Mouse (Mus musculus) MEL (cell line): ENCODE results near the gene Homer2. TPM values are rescaled to one million over a fixed set of nuclear protein-coding genes. Genes with fewer than 3 reads are reported as not detected.
A peak's percentile ranks its signal among the peaks of the same experiment; 100 is the strongest.

Experiments used
- DNase-seq: peaks from one replicate; pipeline ENCODE4 v3.0.0; 2011; ENCODE audit warnings: low read depth, low spot score
- H3K27ac ChIP-seq: 2 replicates; pipeline ENCODE4 v1.5.1; 2012; ENCODE audit warnings: low read depth, mild to moderate bottlenecking, control low read depth, low read length, moderate library complexity; ENCODE audit not compliant: control insufficient read depth
- H3K27me3 ChIP-seq, 2 experiments: fragments of 150-350 bp in 1 of 2; sonication (generic) in 1 of 2; 2 replicates each; pipeline ENCODE4 v1.6.1; 2012; ENCODE audit warnings: low read length in 2 of 2, mild to moderate bottlenecking in 2 of 2, improper control_type of control experiment in 1 of 2, moderate library complexity in 1 of 2; ENCODE audit not compliant: insufficient read depth in 2 of 2, control insufficient read depth in 1 of 2
- H3K36me3 ChIP-seq, 2 experiments: 2 replicates each; pipeline ENCODE4 v1.6.1; 2012 to 2014; ENCODE audit warnings: low read length in 2 of 2, improper control_type of control experiment in 1 of 2, inconsistent platforms in 1 of 2, mild to moderate bottlenecking in 1 of 2; ENCODE audit not compliant: insufficient read depth in 2 of 2, control insufficient read depth in 1 of 2
- H3K4me1 ChIP-seq, 2 experiments: fragments of 150-350 bp in 1 of 2; sonication (generic) in 1 of 2; 2 replicates each; pipeline ENCODE4 v1.6.1; 2012; ENCODE audit warnings: low read length in 2 of 2, improper control_type of control experiment in 1 of 2, mild to moderate bottlenecking in 1 of 2; ENCODE audit not compliant: insufficient read depth in 2 of 2, control insufficient read depth in 1 of 2
- H3K4me3 ChIP-seq, 2 experiments: fragments of 150-350 bp in 1 of 2; sonication (generic) in 1 of 2; 2 replicates each; pipeline ENCODE4 v1.5.1; 2012; ENCODE audit warnings: low read depth in 2 of 2, low read length in 2 of 2, mild to moderate bottlenecking in 2 of 2, moderate library complexity in 2 of 2, control low read depth in 1 of 2, improper control_type of control experiment in 1 of 2; ENCODE audit not compliant: control insufficient read depth in 1 of 2, insufficient read depth in 1 of 2
- H3K79me2 ChIP-seq: 2 replicates; pipeline ENCODE4 v1.6.1; 2012; ENCODE audit warnings: mild to moderate bottlenecking, low read length, moderate library complexity; ENCODE audit not compliant: control insufficient read depth, poor library complexity, insufficient read depth
- H3K9ac ChIP-seq: 2 replicates; pipeline ENCODE4 v1.6.1; 2012; ENCODE audit warnings: low read depth, mild to moderate bottlenecking, control low read depth, low read length, moderate library complexity; ENCODE audit not compliant: control insufficient read depth, poor library complexity, severe bottlenecking
- H3K9me3 ChIP-seq: fragments of 150-350 bp; sonication (generic); replicated peaks from 2 replicates; pipeline ENCODE4 v1.6.1; 2012; ENCODE audit warnings: mild to moderate bottlenecking, low read length, improper control_type of control experiment, moderate library complexity; ENCODE audit not compliant: insufficient read depth
- BHLHE40 ChIP-seq: IDR thresholded peaks from 2 replicates; pipeline ENCODE4 v1.6.1; 2012; ENCODE audit warnings: low read depth, mild to moderate bottlenecking, inconsistent platforms, low read length, improper control_type of control experiment, borderline replicate concordance
- CHD1 ChIP-seq: IDR thresholded peaks from 2 replicates; pipeline ENCODE4 v1.6.1; 2012; ENCODE audit warnings: low read depth, mild to moderate bottlenecking, inconsistent platforms, low read length, improper control_type of control experiment
- CHD2 ChIP-seq: IDR thresholded peaks from 2 replicates; pipeline ENCODE4 v1.6.1; 2011; ENCODE audit warnings: low read length, improper control_type of control experiment
- E2F4 ChIP-seq: IDR thresholded peaks from 2 replicates; pipeline ENCODE4 v1.6.1; 2011; ENCODE audit warnings: low read depth, low read length, improper control_type of control experiment, borderline replicate concordance
- ELF1 ChIP-seq: IDR thresholded peaks from 2 replicates; pipeline ENCODE4 v1.6.1; 2014; ENCODE audit warnings: low read depth, mild to moderate bottlenecking, inconsistent platforms, low read length, improper control_type of control experiment, moderate library complexity
- EP300 ChIP-seq, 2 experiments: IDR thresholded peaks; 2 replicates each; pipeline ENCODE4 v1.6.1; 2011; ENCODE audit warnings: improper control_type of control experiment in 2 of 2, low read length in 2 of 2, low read depth in 1 of 2, mild to moderate bottlenecking in 1 of 2
- ETS1 ChIP-seq: IDR thresholded peaks from 2 replicates; pipeline ENCODE4 v1.6.1; 2012; ENCODE audit warnings: low read depth, mild to moderate bottlenecking, inconsistent platforms, low read length, improper control_type of control experiment, moderate library complexity
- GABPA ChIP-seq: IDR thresholded peaks from 2 replicates; pipeline ENCODE4 v1.6.1; 2012; ENCODE audit warnings: low read depth, mild to moderate bottlenecking, inconsistent platforms, low read length, improper control_type of control experiment, moderate library complexity
- GATA1 ChIP-seq: IDR thresholded peaks from 2 replicates; pipeline ENCODE4 v1.6.1; 2011; ENCODE audit warnings: low read depth, low read length, improper control_type of control experiment
- HCFC1 ChIP-seq: IDR thresholded peaks from 2 replicates; pipeline ENCODE4 v1.6.1; 2012; ENCODE audit warnings: low read depth, mild to moderate bottlenecking, inconsistent platforms, low read length, improper control_type of control experiment, moderate library complexity
- JUND ChIP-seq: IDR thresholded peaks from 2 replicates; pipeline ENCODE4 v1.6.1; 2011; ENCODE audit warnings: low read depth, mild to moderate bottlenecking, improper control_type of control experiment, low read length
- KAT2A ChIP-seq: conservative IDR thresholded peaks from 2 replicates; pipeline ENCODE4 v1.6.1; 2012; ENCODE audit warnings: low read depth, low read length, improper control_type of control experiment, inconsistent platforms
- MAFK ChIP-seq: IDR thresholded peaks from 2 replicates; pipeline ENCODE4 v1.6.1; 2011; ENCODE audit warnings: low read depth, mild to moderate bottlenecking, low read length, improper control_type of control experiment, borderline replicate concordance
- MAX ChIP-seq: IDR thresholded peaks from 2 replicates; pipeline ENCODE4 v1.6.1; 2011; ENCODE audit warnings: low read length, improper control_type of control experiment
- MAZ ChIP-seq: IDR thresholded peaks from 2 replicates; pipeline ENCODE4 v1.6.1; 2012; ENCODE audit warnings: low read depth, mild to moderate bottlenecking, inconsistent platforms, low read length, improper control_type of control experiment
- MXI1 ChIP-seq: IDR thresholded peaks from 2 replicates; pipeline ENCODE4 v1.6.1; 2011; ENCODE audit warnings: mild to moderate bottlenecking, low read depth, low read length, improper control_type of control experiment
- MYB ChIP-seq: IDR thresholded peaks from 2 replicates; pipeline ENCODE4 v1.6.1; 2011; ENCODE audit warnings: mild to moderate bottlenecking, low read depth, low read length, improper control_type of control experiment
- MYC ChIP-seq: IDR thresholded peaks from 2 replicates; pipeline ENCODE4 v1.6.1; 2011; ENCODE audit warnings: low read depth, mild to moderate bottlenecking, low read length, improper control_type of control experiment, moderate library complexity
- NRF1 ChIP-seq: IDR thresholded peaks from 2 replicates; pipeline ENCODE4 v1.6.1; 2014; ENCODE audit warnings: low read depth, mild to moderate bottlenecking, inconsistent platforms, low read length, improper control_type of control experiment, moderate library complexity; ENCODE audit not compliant: poor library complexity, insufficient read depth, severe bottlenecking
- POLR2A ChIP-seq, 2 experiments: IDR thresholded peaks; 2 replicates each; pipeline ENCODE4 v1.6.1; 2011 to 2012; ENCODE audit warnings: low read length in 2 of 2, mild to moderate bottlenecking in 2 of 2, control low read depth in 1 of 2, improper control_type of control experiment in 1 of 2, low read depth in 1 of 2, moderate library complexity in 1 of 2; ENCODE audit not compliant: control insufficient read depth in 1 of 2, insufficient read depth in 1 of 2, poor library complexity in 1 of 2
- POLR2AphosphoS2 ChIP-seq: IDR thresholded peaks from 2 replicates; pipeline ENCODE4 v1.6.1; 2011; ENCODE audit warnings: low read length, improper control_type of control experiment
- POLR2AphosphoS5 ChIP-seq: IDR thresholded peaks from 2 replicates; pipeline ENCODE4 v1.6.1; 2012; ENCODE audit warnings: low read depth, borderline replicate concordance, mild to moderate bottlenecking, inconsistent platforms, low read length, moderate library complexity, mixed read lengths
- RAD21 ChIP-seq: IDR thresholded peaks from 2 replicates; pipeline ENCODE4 v1.6.1; 2011; ENCODE audit warnings: mild to moderate bottlenecking, low read depth, low read length, improper control_type of control experiment
- RCOR1 ChIP-seq: IDR thresholded peaks from 2 replicates; pipeline ENCODE4 v1.6.1; 2012; ENCODE audit warnings: low read depth, mild to moderate bottlenecking, inconsistent platforms, low read length, improper control_type of control experiment
- SIN3A ChIP-seq: IDR thresholded peaks from 2 replicates; pipeline ENCODE4 v1.6.1; 2012; ENCODE audit warnings: low read length, improper control_type of control experiment, inconsistent platforms
- SMC3 ChIP-seq: IDR thresholded peaks from 2 replicates; pipeline ENCODE4 v1.6.1; 2011; ENCODE audit warnings: low read depth, low read length, improper control_type of control experiment
- TAL1 ChIP-seq: IDR thresholded peaks from 2 replicates; pipeline ENCODE4 v1.6.1; 2012; ENCODE audit warnings: mild to moderate bottlenecking, inconsistent platforms, low read length, moderate library complexity, mixed read lengths
- TBP ChIP-seq: IDR thresholded peaks from 2 replicates; pipeline ENCODE4 v1.8.0; 2011; ENCODE audit warnings: low read depth, low read length, improper control_type of control experiment
- TCF12 ChIP-seq: IDR thresholded peaks from 2 replicates; pipeline ENCODE4 v1.6.1; 2014; ENCODE audit warnings: low read depth, mild to moderate bottlenecking, inconsistent platforms, low read length, improper control_type of control experiment, moderate library complexity
- UBTF ChIP-seq: IDR thresholded peaks from 2 replicates; pipeline ENCODE4 v1.6.1; 2012; ENCODE audit warnings: low read depth, mild to moderate bottlenecking, inconsistent platforms, low read length, improper control_type of control experiment, moderate library complexity, borderline replicate concordance; ENCODE audit not compliant: insufficient read depth
- USF1 ChIP-seq: IDR thresholded peaks from 2 replicates; pipeline ENCODE4 v1.6.1; 2014; ENCODE audit warnings: low read depth, mild to moderate bottlenecking, inconsistent platforms, low read length, improper control_type of control experiment, moderate library complexity
- USF2 ChIP-seq, 2 experiments: IDR thresholded peaks; 2 replicates each; pipeline ENCODE4 v1.6.1; 2011 to 2012; ENCODE audit warnings: improper control_type of control experiment in 2 of 2, low read length in 2 of 2, borderline replicate concordance in 1 of 2, inconsistent platforms in 1 of 2, low read depth in 1 of 2, mild to moderate bottlenecking in 1 of 2; ENCODE audit not compliant: insufficient read depth in 1 of 2
- ZC3H11A ChIP-seq: IDR thresholded peaks from 2 replicates; pipeline ENCODE4 v1.6.1; 2012; ENCODE audit warnings: low read depth, mild to moderate bottlenecking, inconsistent platforms, low read length, improper control_type of control experiment
- ZKSCAN1 ChIP-seq: IDR thresholded peaks from 2 replicates; pipeline ENCODE4 v1.6.1; 2012; ENCODE audit warnings: low read depth, mild to moderate bottlenecking, inconsistent platforms, low read length, improper control_type of control experiment, moderate library complexity
- ZNF384 ChIP-seq: IDR thresholded peaks from 2 replicates; pipeline ENCODE4 v1.6.1; 2012; ENCODE audit warnings: low read depth, mild to moderate bottlenecking, inconsistent platforms, low read length, improper control_type of control experiment
- polyA plus RNA-seq, 2 experiments: library from polyadenylated mRNA; stranded (reverse) in 1 of 2; unstranded in 1 of 2; fragments of >175 nt in 1 of 2; fragments of >200 nt in 1 of 2; gene quantifications; 2 replicates each; pipeline versions ENCODE4 v1.2.1 to v1.2.4; 2012; ENCODE audit warnings: low replicate concordance in 2 of 2, low read depth in 1 of 2; ENCODE audit not compliant: insufficient read length in 2 of 2, insufficient read depth in 1 of 2, missing spikeins in 1 of 2
- total RNA-seq: library from RNA; depleted of rRNA; stranded (reverse); fragments of 300-350 nt; gene quantifications from 2 replicates; pipeline ENCODE4 v1.2.3, GENCODE M21; 2012

Homer2 gene
- total and polyA plus RNA-seq, 3 experiments: 18.4 to 39.0 TPM; not detected in 1

- no peaks in the 10 kb centered on the region for H3K27me3 ChIP-seq
- no peak overlapping the region; the same call in 1 of the 2 replicates for H3K27ac ChIP-seq
- peaks cover 6 to 34% of the 10 kb centered on the region in 2 experiments; a peak in 3 of 4 replicates for H3K4me1 ChIP-seq
- H3K9ac ChIP-seq: no peak overlapping the region
- no peaks in the 10 kb centered on the region for H3K79me2 ChIP-seq
- H3K4me3 ChIP-seq: no peak overlapping the region
- peaks cover 0 to 19% of the 10 kb centered on the region in 2 experiments; a peak in 2 of 4 replicates for H3K36me3 ChIP-seq
- DNase-seq: peak; percentile 47
- H3K9me3 ChIP-seq: no peaks in the 10 kb centered on the region
- TF ChIP-seq ZC3H11A (no peak), ZKSCAN1 (no peak), MYB (no peak), RCOR1 (peak; percentile 35; the same call in 1 of the 2 replicates), E2F4 (no peak), UBTF (no peak), TBP (no peak), POLR2A (IDR thresholded peaks at IDR 0.05; ENCODE audit: control insufficient read depth in 1 of 2, insufficient read depth in 1 of 2, low read depth in 1 of 2, low read length in 2 of 2, poor library complexity in 1 of 2) (no peak), GATA1 (peak; percentile 63), RAD21 (no peak), USF1 (no peak), SMC3 (no peak), JUND (no peak), KAT2A (no peak), GABPA (no peak), SIN3A (no peak), ZNF384 (peak; percentile 84), MAX (peak; percentile 64; the same call in 1 of the 2 replicates), USF2 (IDR thresholded peaks at IDR 0.05; ENCODE audit: borderline replicate concordance in 1 of 2, insufficient read depth in 1 of 2, low read depth in 1 of 2, low read length in 2 of 2) (no peak), TCF12 (no peak), POLR2AphosphoS2 (no peak), EP300 (IDR thresholded peaks at IDR 0.05; ENCODE audit: low read depth in 1 of 2, low read length in 2 of 2) (peak in 1 of 2 experiments; percentile 46; a peak in 2 of 4 replicates), HCFC1 (no peak), MXI1 (0 out of 2 replicates have a peak, but pooled peaks have one; percentile 26), MAFK (no peak), ETS1 (peak; percentile 61), CHD1 (no peak), MAZ (no peak), BHLHE40 (peak; percentile 59; the same call in 1 of the 2 replicates), NRF1 (no peak), TAL1 (no peak), MYC (peak; percentile 66; the same call in 1 of the 2 replicates), POLR2AphosphoS5 (no peak), ELF1 (no peak), CHD2 (no peak)
Measured at GRCm38 (mm10) chr7:81732183-81733089, 25.1 kb upstream of the Homer2 start.
